Mouse (Mus musculus) cerebellum, adult 11-12 months (tissue): ENCODE data around the gene Marc2.

Source experiments
- DNase-seq: peaks from one replicate; pipeline ENCODE4 v3.0.0; 2022

The Marc2 gene

GRCm38 (mm10) chr1:184807627-184808417, 38.4 kb downstream of the Marc2 start:
- DNase-seq, result no peak

- no peak for DNase-seq
Observed at GRCm38 (mm10) chr1:184807123-184807522, 39.1 kb downstream of the Marc2 start.

GRCm38 (mm10) chr1:184805749-184806148, 40.5 kb downstream of the Marc2 start:
- no peak for DNase-seq

GRCm38 (mm10) chr1:184793163-184793876, 52.9 kb downstream of the Marc2 start:
- DNase-seq, result no peak

- no peak for DNase-seq
Observed at GRCm38 (mm10) chr1:184791109-184791508, 55.1 kb downstream of the Marc2 start.

- no peak for DNase-seq
Observed at GRCm38 (mm10) chr1:184786376-184787151, 59.7 kb downstream of the Marc2 start.

GRCm38 (mm10) chr1:184783641-184784040, 62.6 kb downstream of the Marc2 start:
- DNase-seq, result no peak

GRCm38 (mm10) chr1:184782161-184782513, 64.1 kb downstream of the Marc2 start:
- DNase-seq, result no peak

GRCm38 (mm10) chr1:184781286-184782160, 64.7 kb downstream of the Marc2 start:
- DNase-seq, result no peak

GRCm38 (mm10) chr1:184778157-184778556, 68.1 kb downstream of the Marc2 start:
- DNase-seq, result no peak

GRCm38 (mm10) chr1:184777061-184777795, 69.0 kb downstream of the Marc2 start:
- no peak for DNase-seq

GRCm38 (mm10) chr1:184775289-184775688, 71.0 kb downstream of the Marc2 start:
- DNase-seq, result no peak

- DNase-seq, result no peak
Observed at GRCm38 (mm10) chr1:184771891-184772249, 74.4 kb downstream of the Marc2 start.

GRCm38 (mm10) chr1:184771202-184771890, 74.9 kb downstream of the Marc2 start:
- peak; percentile 14 for DNase-seq

- DNase-seq, result no peak
Observed at GRCm38 (mm10) chr1:184763866-184764265, 82.4 kb downstream of the Marc2 start.
